Mouse (Mus musculus): ENCODE measurements around the gene Klc4.

GRCm38 (mm10) chr17:46678911-46679310 lies 33.1 kb upstream of the Klc4 start:
- TF ChIP-seq CTCF (IDR thresholded peaks at IDR 0.05; ENCODE audit: low read depth) (no peak), EP300 (IDR thresholded peaks at IDR 0.05; ENCODE audit: low read depth) (no peak)
